Mouse (Mus musculus) cortical plate, adult 2 months (tissue): ENCODE results near the gene Iah1. TPM values are rescaled to one million over a fixed set of nuclear protein-coding genes. Genes with fewer than 3 reads are reported as not detected.

Experiments
- H3K27ac ChIP-seq: fragments of 200-500 bp; 2 replicates; pipeline ENCODE4 v1.5.1; 2012; ENCODE audit warnings: low read length, control low read depth, inconsistent platforms; ENCODE audit not compliant: insufficient read depth
- H3K4me1 ChIP-seq: fragments of 200-500 bp; 2 replicates; pipeline ENCODE4 v1.6.1; 2011; ENCODE audit warnings: low read length; ENCODE audit not compliant: control insufficient read depth, insufficient read depth
- H3K4me3 ChIP-seq: fragments of 200-500 bp; 2 replicates; pipeline ENCODE4 v1.5.1; 2011; ENCODE audit warnings: mild to moderate bottlenecking, low read length, control low read depth; ENCODE audit not compliant: insufficient read depth
- CTCF ChIP-seq: fragments of 200-500 bp; IDR thresholded peaks from 2 replicates; pipeline ENCODE4 v1.5.1; 2011; ENCODE audit warnings: mild to moderate bottlenecking, control low read depth, low read length; ENCODE audit not compliant: insufficient read depth; ENCODE audit errors: extremely low read depth
- POLR2A ChIP-seq: fragments of 200-500 bp; IDR thresholded peaks from 2 replicates; pipeline ENCODE4 v1.6.1; 2011; ENCODE audit warnings: mild to moderate bottlenecking, low read length, control low read depth; ENCODE audit not compliant: insufficient read depth; ENCODE audit errors: extremely low read depth
- polyA plus RNA-seq: library from polyadenylated mRNA; depleted of rRNA; stranded (reverse); fragments of >200 nt; gene quantifications from 2 replicates; pipeline ENCODE4 v1.2.3, GENCODE M21; 2012; rRNA removed

Iah1 gene
- polyA plus RNA-seq, 1 experiment: 26.3 TPM

- no peaks in the 10 kb centered on the region; the same call in 1 of the 2 replicates for H3K4me1 ChIP-seq
- no peak overlapping the region for H3K4me3 ChIP-seq
- TF ChIP-seq CTCF (no peak), POLR2A (no peak)
- no peak overlapping the region for H3K27ac ChIP-seq
Observed at GRCm38 (mm10) chr12:21362686-21363085, 46.5 kb downstream of the Iah1 start.

DNA sequence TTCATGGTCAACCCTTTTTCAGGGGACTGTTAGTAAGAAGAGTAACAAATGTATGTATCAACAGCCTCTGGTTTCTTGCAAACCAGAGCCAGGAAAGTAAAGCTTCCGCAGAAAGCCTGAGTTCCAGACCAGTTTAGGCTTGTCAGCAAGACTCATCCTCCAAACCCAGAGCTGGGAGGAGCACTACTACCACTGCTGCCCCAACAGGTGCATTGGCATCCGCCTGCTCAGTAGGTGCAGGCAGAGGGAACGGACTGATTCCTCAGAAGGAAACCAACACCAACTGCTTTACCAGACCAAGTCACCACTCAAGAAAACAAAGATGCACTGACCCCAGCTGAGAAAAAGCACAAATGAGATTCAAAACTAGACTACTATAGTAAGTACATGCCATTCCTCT, 47.0 kb downstream of the Iah1 start:
- no peak overlapping the region for H3K4me3 ChIP-seq
- TF ChIP-seq CTCF (no peak), POLR2A (no peak)
- no peaks in the 10 kb centered on the region; the same call in 1 of the 2 replicates for H3K4me1 ChIP-seq
- H3K27ac ChIP-seq: no peak overlapping the region

GRCm38 (mm10) chr12:21364624-21365435, 48.6 kb downstream of the Iah1 start:
- no peak overlapping the region for H3K27ac ChIP-seq
- TF ChIP-seq CTCF: no peak
- no peak for TF ChIP-seq POLR2A

DNA sequence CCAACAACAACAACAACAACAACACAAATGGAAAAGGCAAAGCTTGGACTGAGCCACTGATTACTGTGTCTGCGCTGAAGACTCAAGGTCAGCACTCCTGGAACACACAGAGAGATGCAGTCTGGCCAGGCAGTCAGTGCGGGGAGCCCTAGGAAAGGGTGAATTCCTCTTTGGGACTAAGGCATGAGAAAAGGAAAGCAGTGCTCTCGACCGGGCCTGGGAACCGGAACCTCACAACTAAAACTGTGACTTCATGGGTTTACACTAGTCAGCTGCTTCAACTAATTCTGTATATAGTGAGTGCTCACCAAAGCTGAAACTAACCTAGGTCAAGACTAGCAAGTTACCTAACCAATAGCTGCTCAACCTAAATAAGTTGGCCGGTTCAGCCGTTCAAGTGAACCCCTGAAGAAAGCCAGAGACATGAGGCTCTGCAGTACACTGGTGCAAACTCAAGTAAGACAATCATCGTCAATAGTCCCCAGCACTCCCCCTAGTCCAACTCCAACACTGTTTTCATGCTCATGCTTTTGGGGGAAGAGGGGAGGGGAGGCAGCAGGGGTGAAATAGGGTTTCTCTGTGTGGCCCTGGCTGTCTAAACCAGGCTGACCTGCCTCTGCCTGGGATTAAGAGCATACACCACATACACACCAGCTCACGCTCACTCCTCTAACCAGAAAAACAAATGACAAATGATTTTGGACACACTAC, 52.3 kb downstream of the Iah1 start:
- TF ChIP-seq POLR2A: no peak
- TF ChIP-seq CTCF: no peak
- H3K4me1 ChIP-seq: peaks cover 1% of the 10 kb centered on the region; the same call in 1 of the 2 replicates
- no peak overlapping the region for H3K4me3 ChIP-seq
- H3K27ac ChIP-seq: peak overlapping the region; percentile 81; the same call in 1 of the 2 replicates

More at GRCm38 (mm10) chr12:21364624-21365435, 48.6 kb downstream of the Iah1 start:
- no peaks in the 10 kb centered on the region; the same call in 1 of the 2 replicates for H3K4me1 ChIP-seq
- H3K4me3 ChIP-seq: no peak overlapping the region

- TF ChIP-seq CTCF (no peak), POLR2A (no peak)
- H3K4me3 ChIP-seq: no peak overlapping the region
- 0 out of 2 replicates have a peak overlapping the region, but pooled peaks have one; percentile 81 for H3K27ac ChIP-seq
Observed at GRCm38 (mm10) chr12:21369087-21369410, 52.9 kb downstream of the Iah1 start.

DNA sequence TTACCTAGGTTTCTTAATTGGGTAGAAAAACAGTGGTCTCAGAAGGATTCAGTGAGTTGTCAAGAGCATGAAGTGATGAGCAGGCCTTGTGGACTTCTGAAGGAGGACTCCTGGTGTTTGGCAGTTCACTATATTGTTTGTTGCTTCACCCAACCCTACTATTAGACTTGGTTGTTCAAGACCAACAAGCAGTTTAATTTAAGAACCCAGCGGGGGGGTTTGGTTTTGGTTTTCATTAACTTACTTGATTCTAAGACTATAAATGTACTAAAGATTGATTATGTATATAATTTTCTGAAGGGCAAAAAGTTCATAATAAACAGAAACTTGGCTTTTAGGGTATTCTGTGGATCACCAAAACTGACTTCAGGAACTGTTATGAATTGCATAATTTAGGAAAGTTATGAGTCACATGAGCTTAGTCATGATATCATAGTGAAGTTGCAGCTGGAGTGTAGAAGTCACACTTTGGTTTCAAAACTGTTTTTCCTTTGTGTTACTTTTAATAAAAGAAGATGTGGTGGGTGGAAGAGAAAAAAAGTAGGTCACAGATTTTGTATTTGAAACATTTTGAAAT, 53.9 kb downstream of the Iah1 start:
- H3K27ac ChIP-seq: no peak overlapping the region
- peaks cover 1% of the 10 kb centered on the region; the same call in 1 of the 2 replicates for H3K4me1 ChIP-seq
- H3K4me3 ChIP-seq: no peak overlapping the region
- TF ChIP-seq CTCF (no peak), POLR2A (no peak)

More at GRCm38 (mm10) chr12:21369087-21369410, 52.9 kb downstream of the Iah1 start:
- H3K4me1 ChIP-seq: peaks cover 1% of the 10 kb centered on the region; the same call in 1 of the 2 replicates

DNA sequence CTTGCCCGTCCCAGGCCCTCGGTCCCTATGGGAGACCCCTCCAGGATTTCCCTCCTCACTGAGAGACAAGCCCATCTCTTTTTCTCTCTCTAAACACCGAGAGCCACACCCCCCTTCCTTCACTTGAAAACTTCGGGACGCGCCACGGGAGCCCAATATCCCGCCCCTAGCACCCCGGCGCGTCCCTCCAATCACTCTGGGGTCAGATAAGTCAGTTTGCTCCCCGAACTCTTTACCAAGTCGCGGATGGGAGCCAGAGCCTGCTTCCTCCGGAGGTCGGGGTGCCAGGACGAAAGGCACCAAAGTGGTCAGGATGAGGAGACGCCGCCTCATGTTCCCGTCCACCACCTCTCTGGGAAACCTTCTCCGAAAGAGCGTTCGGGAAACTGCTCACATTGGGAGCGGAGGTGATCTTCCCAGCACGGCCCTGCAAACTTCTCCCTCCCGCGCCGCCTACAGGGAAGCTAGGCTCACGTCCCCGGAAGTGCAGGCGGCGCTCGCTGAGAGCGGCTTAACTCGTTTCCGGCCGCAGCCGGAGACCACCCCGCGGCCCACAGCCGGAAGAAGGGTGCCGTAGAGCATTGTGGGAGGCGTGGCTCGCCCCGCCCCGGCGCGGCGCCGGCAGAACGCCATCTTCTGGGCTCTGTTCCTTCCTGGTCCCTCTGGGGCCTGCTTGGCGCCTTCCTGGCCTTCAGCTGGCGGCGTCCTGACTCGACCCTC, 57.1 kb downstream of the Iah1 start, which contains the start of gene Adam17:
TSS of gene Adam17 (minus strand) at position 533 of the 720 bp plus-strand sequence.
- TF ChIP-seq CTCF (no peak), POLR2A (peak; percentile 56; the same call in 1 of the 2 replicates)
- H3K4me1 ChIP-seq: peaks cover 1% of the 10 kb centered on the region; the same call in 1 of the 2 replicates
- H3K27ac ChIP-seq: peak within 1 kb of the TSS; percentile 90
- H3K4me3 ChIP-seq: peak within 1 kb of the TSS; percentile 73

Other genes with a start within 250 kb of the Iah1 start
- gene Cpsf3, start 31.0 kb upstream of the Iah1 start, polyA plus RNA-seq: 57.0 and 58.0 TPM in 2 replicates
- 31.0 and 34.9 TPM in 2 replicates for gene Itgb1bp1, start 30.1 kb upstream of the Iah1 start, polyA plus RNA-seq
- gene Adam17, start 57.2 kb downstream of the Iah1 start, polyA plus RNA-seq: 15.2 and 16.3 TPM in 2 replicates
- gene Ywhaq, start 101.2 kb downstream of the Iah1 start, polyA plus RNA-seq: 330 and 331 TPM in 2 replicates